Mouse (Mus musculus): ENCODE measurements around the gene 2700049A03Rik. TPM values are rescaled to one million over a fixed set of nuclear protein-coding genes. Genes with fewer than 3 reads are reported as not detected.

2700049A03Rik gene
- polyA plus RNA-seq (2017; shearing (Covaris generic)) = 8.4 TPM

GRCm38 (mm10) chr12:71136130-71136973 lies at the start of gene 2700049A03Rik, which contains the start of gene Timm9:
Gene 2700049A03Rik (plus strand): TSS chr12:71136848.
Gene Timm9 (minus strand): TSS chr12:71136684.

GRCm38 (mm10) chr12:71111331-71111730 lies 25.3 kb upstream of the 2700049A03Rik start, which contains the start of gene Tomm20l:
Gene Tomm20l (plus strand): TSS chr12:71111428.

Other genes starting within 250 kb of the 2700049A03Rik start
- gene Actr10, start 199.0 kb upstream of the 2700049A03Rik start, polyA plus RNA-seq (2017; shearing (Covaris generic)) = 189 TPM
- 293 TPM for gene Psma3, start 162.2 kb upstream of the 2700049A03Rik start, polyA plus RNA-seq (2017; shearing (Covaris generic))
- gene Arid4a, start 120.9 kb upstream of the 2700049A03Rik start, polyA plus RNA-seq (2017; shearing (Covaris generic)) = 143 TPM
- 0.68 TPM for gene Tomm20l, start 25.4 kb upstream of the 2700049A03Rik start, polyA plus RNA-seq (2017; shearing (Covaris generic))
- gene Timm9, start 164 bp upstream of the 2700049A03Rik start, polyA plus RNA-seq (2017; shearing (Covaris generic)) = 28.4 TPM
- 0.39 TPM for gene Dact1, start 173.0 kb downstream of the 2700049A03Rik start, polyA plus RNA-seq (2017; shearing (Covaris generic))